Mouse (Mus musculus) heart, adult 2 months (tissue): ENCODE data around the gene Cttnbp2.

Source experiments
- CTCF ChIP-seq: fragments of 200-600 bp; IDR thresholded peaks from 2 replicates; pipeline ENCODE4 v1.8.1; 2022; ENCODE audit warnings: antibody characterized with exemption, mild to moderate bottlenecking, moderate library complexity
- EP300 ChIP-seq: fragments of 200-500 bp; IDR thresholded peaks from 2 replicates; pipeline ENCODE4 v1.6.1; 2011; ENCODE audit warnings: low read depth, low read length, control low read depth; ENCODE audit not compliant: insufficient read depth
- POLR2A ChIP-seq: fragments of 200-500 bp; IDR thresholded peaks from 2 replicates; pipeline ENCODE4 v1.6.1; 2011; ENCODE audit warnings: mild to moderate bottlenecking, low read depth, low read length, control low read depth; ENCODE audit not compliant: insufficient read depth

- TF ChIP-seq CTCF: no peak
- TF ChIP-seq EP300: no peak
- no peak for TF ChIP-seq POLR2A
Observed at GRCm38 (mm10) chr6:18459657-18460056, 55.0 kb downstream of the Cttnbp2 start.
